Mouse (Mus musculus): ENCODE measurements at regions not wholly inside any gene's neighbourhood (a gene's known extent, or its start where the extent isn't known, plus 50 kb on each side); places are given as distances from the start of the nearest gene placed in this dataset.

GRCm38 (mm10) chr12:86603521-86603920, 75.0 kb upstream of the Vash1 start:
- Histone ChIP-seq H3K9ac (replicated peaks) (no peak overlapping the region), H3K9me3 (ENCODE audit: low read length) (no peaks in the 10 kb centered on the region), H3K4me1 (ENCODE audit: insufficient read depth) (no peaks in the 10 kb centered on the region), H3K27me3 (ENCODE audit: insufficient read depth, low read length) (no peaks in the 10 kb centered on the region), H3K4me2 (ENCODE audit: low read depth, low read length) (no peak overlapping the region), H3K36me3 (replicated peaks; ENCODE audit: insufficient read depth, low read length) (no peaks in the 10 kb centered on the region), H3K4me3 (ENCODE audit: low read depth, low read length) (no peak overlapping the region), H3K27ac (ENCODE audit: low read depth) (no peak overlapping the region)
- DNase-seq (no peak), ATAC-seq (no peak)
- 67% methylated on average over 5 of the region's 5 CpGs for WGBS (ENCODE audit: insufficient replicate concordance)
- TF ChIP-seq EP300 (IDR thresholded peaks at IDR 0.05; ENCODE audit: low read depth) (no peak), CTCF (IDR thresholded peaks at IDR 0.05; ENCODE audit: low read depth) (no peak)

- H3K4me3 ChIP-seq (ENCODE audit: low read depth, low read length), result no peak overlapping the region
- no peak overlapping the region for H3K4me2 ChIP-seq (ENCODE audit: low read depth, low read length)
- no peak for DNase-seq
- H3K4me1 ChIP-seq (ENCODE audit: insufficient read depth), result no peaks in the 10 kb centered on the region
- 53% methylated on average over 9 of the region's 9 CpGs for WGBS (ENCODE audit: insufficient replicate concordance)
- H3K36me3 ChIP-seq (replicated peaks; ENCODE audit: insufficient read depth, low read length), result no peaks in the 10 kb centered on the region
- TF ChIP-seq EP300 (IDR thresholded peaks at IDR 0.05; ENCODE audit: low read depth) (no peak), CTCF (IDR thresholded peaks at IDR 0.05; ENCODE audit: low read depth) (no peak)
- no peak overlapping the region for H3K9ac ChIP-seq (replicated peaks)
- no peak for ATAC-seq
- H3K27ac ChIP-seq (ENCODE audit: low read depth), result no peak overlapping the region
- H3K27me3 ChIP-seq (ENCODE audit: insufficient read depth, low read length), result no peaks in the 10 kb centered on the region
- no peaks in the 10 kb centered on the region for H3K9me3 ChIP-seq (ENCODE audit: low read length)
These were observed 66.0 kb upstream of the Vash1 start for GRCm38 (mm10) chr12:86612431-86613040.

GRCm38 (mm10) chr12:86614156-86614555, 64.3 kb upstream of the Vash1 start:
- TF ChIP-seq CTCF (IDR thresholded peaks at IDR 0.05; ENCODE audit: low read depth) (peak; percentile 59), EP300 (IDR thresholded peaks at IDR 0.05; ENCODE audit: low read depth) (no peak)
- no peaks in the 10 kb centered on the region for H3K36me3 ChIP-seq (replicated peaks; ENCODE audit: insufficient read depth, low read length)
- H3K4me1 ChIP-seq (ENCODE audit: insufficient read depth), result no peaks in the 10 kb centered on the region
- no peak overlapping the region for H3K9ac ChIP-seq (replicated peaks)
- 27% methylated on average over 2 of the region's 2 CpGs for WGBS (ENCODE audit: insufficient replicate concordance)
- H3K4me3 ChIP-seq (ENCODE audit: low read depth, low read length), result no peak overlapping the region
- no peak overlapping the region for H3K4me2 ChIP-seq (ENCODE audit: low read depth, low read length)
- ATAC-seq (no peak), DNase-seq (peak; percentile 29)
- H3K27me3 ChIP-seq (ENCODE audit: insufficient read depth, low read length), result no peaks in the 10 kb centered on the region
- no peak overlapping the region for H3K27ac ChIP-seq (ENCODE audit: low read depth)
- no peaks in the 10 kb centered on the region for H3K9me3 ChIP-seq (ENCODE audit: low read length)

GRCm38 (mm10) chr12:86616327-86616726, 62.2 kb upstream of the Vash1 start:
- Histone ChIP-seq H3K27me3 (ENCODE audit: insufficient read depth, low read length) (no peaks in the 10 kb centered on the region), H3K27ac (ENCODE audit: low read depth) (no peak overlapping the region), H3K36me3 (replicated peaks; ENCODE audit: insufficient read depth, low read length) (no peaks in the 10 kb centered on the region), H3K9me3 (ENCODE audit: low read length) (no peaks in the 10 kb centered on the region), H3K4me2 (ENCODE audit: low read depth, low read length) (no peak overlapping the region), H3K4me1 (ENCODE audit: insufficient read depth) (no peaks in the 10 kb centered on the region), H3K4me3 (ENCODE audit: low read depth, low read length) (no peak overlapping the region), H3K9ac (replicated peaks) (no peak overlapping the region)
- no peak for TF ChIP-seq EP300 (IDR thresholded peaks at IDR 0.05; ENCODE audit: low read depth)
- peak; percentile 10; the same call in 1 of the 2 replicates for TF ChIP-seq CTCF (IDR thresholded peaks at IDR 0.05; ENCODE audit: low read depth)
- no peak for DNase-seq
- ATAC-seq, result no peak
- 74% methylated on average over 3 of the region's 3 CpGs for WGBS (ENCODE audit: insufficient replicate concordance)

GRCm38 (mm10) chr12:86624195-86624594, 54.3 kb upstream of the Vash1 start:
- Histone ChIP-seq H3K27me3 (ENCODE audit: insufficient read depth, low read length) (no peaks in the 10 kb centered on the region), H3K4me2 (ENCODE audit: low read depth, low read length) (no peak overlapping the region), H3K4me3 (ENCODE audit: low read depth, low read length) (no peak overlapping the region), H3K27ac (ENCODE audit: low read depth) (no peak overlapping the region), H3K4me1 (ENCODE audit: insufficient read depth) (no peaks in the 10 kb centered on the region), H3K9me3 (ENCODE audit: low read length) (no peaks in the 10 kb centered on the region), H3K9ac (replicated peaks) (no peak overlapping the region), H3K36me3 (replicated peaks; ENCODE audit: insufficient read depth, low read length) (no peaks in the 10 kb centered on the region)
- no peak for TF ChIP-seq CTCF (IDR thresholded peaks at IDR 0.05; ENCODE audit: low read depth)
- no peak for TF ChIP-seq EP300 (IDR thresholded peaks at IDR 0.05; ENCODE audit: low read depth)
- ATAC-seq (no peak), DNase-seq (no peak)
- WGBS (ENCODE audit: insufficient replicate concordance), result 76% methylated on average over 2 of the region's 2 CpGs

- DNase-seq (no peak), ATAC-seq (0 out of 2 replicates have a peak, but pooled peaks have one; percentile 33)
- no peaks in the 10 kb centered on the region for H3K36me3 ChIP-seq (replicated peaks; ENCODE audit: insufficient read depth, low read length)
- H3K27ac ChIP-seq (ENCODE audit: low read depth), result no peak overlapping the region
- H3K4me3 ChIP-seq (ENCODE audit: low read depth, low read length), result no peak overlapping the region
- no peaks in the 10 kb centered on the region for H3K9me3 ChIP-seq (ENCODE audit: low read length)
- TF ChIP-seq CTCF (IDR thresholded peaks at IDR 0.05; ENCODE audit: low read depth) (no peak), EP300 (IDR thresholded peaks at IDR 0.05; ENCODE audit: low read depth) (peak; percentile 63)
- H3K9ac ChIP-seq (replicated peaks), result no peak overlapping the region
- no peak overlapping the region for H3K4me2 ChIP-seq (ENCODE audit: low read depth, low read length)
- H3K27me3 ChIP-seq (ENCODE audit: insufficient read depth, low read length), result no peaks in the 10 kb centered on the region
- H3K4me1 ChIP-seq (ENCODE audit: insufficient read depth), result no peaks in the 10 kb centered on the region
- 48% methylated on average over 3 of the region's 3 CpGs for WGBS (ENCODE audit: insufficient replicate concordance)
These were observed 51.8 kb upstream of the Vash1 start for GRCm38 (mm10) chr12:86626684-86627083.

Data from liver, postnatal 0 days (tissue).